Mouse (Mus musculus) heart, adult 18-20 months (tissue): ENCODE data around the gene Exoc4. TPM values are rescaled to one million over a fixed set of nuclear protein-coding genes. Genes with fewer than 3 reads are reported as not detected.

Experiments
- DNase-seq, 2 experiments: peaks; one replicate each; pipeline ENCODE4 v3.0.0; 2021 to 2022; ENCODE audit warnings: mixed read lengths in 1 of 2
- total RNA-seq, 2 experiments: library from RNA; stranded (reverse); gene quantifications; 2 replicates each; pipeline ENCODE4 v1.2.3; 2021

Gene Exoc4
- total RNA-seq, 2 experiments from 2014 or later: 36.7 to 37.1 TPM

DNA sequence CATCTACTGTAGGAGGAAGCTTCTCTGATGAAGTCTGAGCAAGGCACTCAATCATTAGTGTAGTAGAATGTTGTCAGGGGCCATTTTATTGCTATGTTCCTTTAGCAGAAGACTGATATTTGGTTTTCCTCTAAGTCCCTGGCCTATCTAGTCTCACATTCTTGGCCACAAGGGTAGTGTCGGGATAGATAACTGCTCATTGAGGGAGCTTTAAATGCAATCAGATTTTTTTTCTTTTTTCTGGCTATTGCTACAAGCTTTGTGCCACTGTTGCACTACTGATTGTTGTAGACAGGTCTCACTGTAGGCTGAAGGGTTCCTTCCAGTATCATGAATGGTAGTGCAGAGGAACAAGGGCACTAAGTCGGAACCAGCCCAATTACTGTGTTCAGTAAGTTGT, 227.2 kb downstream of the Exoc4 start:
- DNase-seq: no peak

DNA sequence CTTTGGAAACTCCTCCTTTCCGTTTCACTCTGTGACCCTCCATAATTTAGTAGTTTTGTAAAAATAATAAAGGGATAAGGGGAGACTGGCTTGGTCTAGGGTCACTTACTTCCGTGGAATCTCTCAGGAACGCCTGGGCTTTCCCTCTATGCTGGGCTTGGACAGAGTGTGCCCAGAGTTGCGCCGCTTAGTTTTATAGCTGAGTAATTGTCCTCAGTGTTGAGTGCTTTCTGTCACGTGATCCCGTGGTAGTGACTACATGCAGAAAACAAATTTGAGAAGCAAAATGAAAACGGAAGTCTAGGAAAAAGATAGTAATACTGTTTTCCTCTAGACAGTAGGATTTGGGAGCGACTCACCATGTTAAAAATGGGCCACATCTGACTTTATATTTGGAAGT, 235.7 kb downstream of the Exoc4 start:
- DNase-seq: peak in 1 of 2 experiments; percentile 7

DNA sequence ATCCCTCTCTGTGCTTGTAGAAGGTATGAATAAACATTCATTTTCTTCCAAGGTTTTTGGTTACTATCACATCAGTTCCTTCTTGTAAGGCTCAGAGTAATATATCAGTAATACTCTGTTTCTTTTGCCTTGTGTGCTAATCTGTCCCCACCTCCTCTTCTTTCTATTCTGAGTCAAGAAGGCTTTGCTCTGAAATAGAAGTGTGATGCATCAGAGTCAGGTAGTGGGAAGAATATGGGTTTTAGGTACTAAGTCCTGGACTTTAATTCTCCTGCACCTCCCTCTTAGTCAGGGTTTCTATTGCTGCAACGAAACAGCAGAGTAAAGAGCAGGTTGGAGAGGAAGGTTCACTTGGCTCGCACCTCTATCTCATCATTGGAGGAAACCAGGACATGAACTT, 240.9 kb downstream of the Exoc4 start:
- DNase-seq: no peak

DNA sequence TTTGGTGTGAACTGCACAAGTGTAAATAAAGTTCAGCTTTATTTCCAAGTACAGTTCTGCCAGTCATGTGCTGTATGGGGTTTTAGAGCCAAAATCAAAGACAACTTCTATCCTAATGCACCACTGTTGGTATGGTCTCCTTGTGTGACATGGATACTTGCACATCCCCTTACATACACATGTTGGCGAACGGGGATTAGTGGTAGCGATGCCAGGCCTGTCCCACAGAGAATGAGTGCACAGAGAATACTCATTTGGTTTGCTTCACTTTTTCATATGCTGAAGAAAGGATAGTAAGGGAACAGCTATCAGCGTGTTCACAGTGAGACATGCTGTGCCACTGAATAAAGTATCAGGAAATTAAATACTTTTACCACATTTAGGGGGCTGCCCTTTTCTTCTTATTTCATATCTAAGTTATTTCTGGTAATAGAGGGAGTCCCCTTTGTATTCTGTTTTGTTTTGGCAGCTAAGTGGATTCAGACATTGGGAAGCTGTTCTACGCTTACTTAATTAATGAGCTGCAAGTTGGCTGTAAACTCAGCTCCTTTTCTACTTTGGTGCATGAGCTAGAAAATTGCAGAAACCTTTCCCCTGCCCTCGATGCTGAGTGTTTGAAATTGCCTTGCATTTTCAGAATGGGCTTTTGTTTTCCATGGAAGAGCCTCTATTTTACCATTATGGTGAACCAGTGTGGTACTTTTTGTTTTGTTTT, 247.4 kb downstream of the Exoc4 start:
- DNase-seq: no peak

- DNase-seq: no peak
Observed at GRCm38 (mm10) chr6:33497348-33497747, 248.5 kb downstream of the Exoc4 start.

DNA sequence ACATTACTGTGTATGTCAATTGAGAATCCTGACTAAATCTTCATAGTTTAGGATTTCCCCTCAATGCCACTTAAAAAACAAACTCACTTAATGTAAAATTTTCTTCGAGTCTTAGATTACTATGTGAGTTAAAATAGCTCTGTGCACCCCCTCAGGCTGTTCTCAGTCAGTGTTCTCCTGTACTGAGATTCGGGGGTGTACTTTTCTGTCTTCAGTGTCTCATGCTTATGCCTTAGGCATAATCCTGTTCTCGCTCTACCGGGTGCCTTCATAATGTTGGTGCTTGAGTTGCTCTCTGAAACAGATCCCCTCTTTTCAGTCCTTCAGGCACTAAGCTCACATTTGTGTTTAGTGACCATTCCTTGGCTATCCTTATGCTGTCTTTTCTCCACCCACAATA, 253.5 kb downstream of the Exoc4 start:
- no peak for DNase-seq

DNA sequence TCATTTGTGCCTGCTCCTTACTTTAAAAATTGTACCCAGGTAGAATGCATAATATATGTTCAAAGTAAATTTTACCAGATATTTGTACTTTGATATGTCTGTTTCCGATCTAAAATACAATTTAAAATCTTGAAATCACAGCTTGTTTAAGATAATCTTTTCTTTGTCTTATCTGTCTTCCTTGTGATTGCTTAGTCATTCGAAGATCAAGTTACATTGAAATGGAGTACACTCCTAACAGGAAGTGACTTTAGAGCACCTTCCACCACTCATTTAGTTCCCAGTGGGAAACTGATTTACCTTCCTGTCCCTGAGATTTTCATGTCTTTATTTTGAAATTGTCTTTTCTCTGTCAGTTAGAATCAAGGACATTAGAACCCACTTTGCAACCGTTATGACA, 254.5 kb downstream of the Exoc4 start:
- no peak for DNase-seq

- DNase-seq: no peak
Observed at GRCm38 (mm10) chr6:33507134-33507533, 258.2 kb downstream of the Exoc4 start.

DNA sequence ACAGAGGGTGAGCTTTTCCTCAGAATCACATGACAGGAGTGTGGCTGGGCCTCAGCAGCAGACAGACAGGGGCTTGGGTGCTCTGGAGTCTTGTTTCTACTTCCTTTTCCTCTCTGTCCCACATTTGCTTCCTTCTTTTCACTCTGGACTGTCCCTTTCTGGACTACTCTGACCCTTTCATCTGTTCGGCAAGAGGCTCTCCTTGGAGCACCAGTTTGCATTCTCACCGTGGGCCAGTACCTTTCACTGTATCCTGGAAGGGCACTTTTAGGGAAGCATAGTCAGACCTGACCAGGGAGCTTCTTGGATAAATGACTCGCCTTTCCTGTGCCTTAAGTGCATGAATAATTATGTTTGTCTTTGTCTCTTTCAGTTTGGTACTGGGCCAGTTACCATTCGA, 266.5 kb downstream of the Exoc4 start:
- peak; percentile 10 to 15 for DNase-seq

DNA sequence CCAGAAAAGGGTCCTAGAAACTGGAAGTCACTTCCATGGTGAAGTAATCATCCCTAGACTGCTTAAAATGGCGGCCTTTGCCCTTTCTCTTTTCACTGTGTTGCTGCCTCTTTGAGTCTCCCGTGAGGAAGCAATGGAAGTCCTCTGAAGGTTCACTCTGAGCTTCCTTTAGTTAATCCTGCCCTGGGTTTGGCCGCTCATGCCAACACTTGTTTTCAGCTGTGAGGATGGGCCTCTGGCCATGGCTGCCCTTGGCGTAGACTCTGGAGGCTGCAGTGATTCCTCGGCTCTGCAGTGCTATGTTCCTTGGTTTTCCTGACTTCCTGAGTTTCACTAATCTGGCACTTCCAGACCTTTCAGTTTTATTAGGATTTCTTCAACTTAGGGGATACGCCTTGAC, 267.9 kb downstream of the Exoc4 start:
- peak; percentile 27 to 45 for DNase-seq

DNA sequence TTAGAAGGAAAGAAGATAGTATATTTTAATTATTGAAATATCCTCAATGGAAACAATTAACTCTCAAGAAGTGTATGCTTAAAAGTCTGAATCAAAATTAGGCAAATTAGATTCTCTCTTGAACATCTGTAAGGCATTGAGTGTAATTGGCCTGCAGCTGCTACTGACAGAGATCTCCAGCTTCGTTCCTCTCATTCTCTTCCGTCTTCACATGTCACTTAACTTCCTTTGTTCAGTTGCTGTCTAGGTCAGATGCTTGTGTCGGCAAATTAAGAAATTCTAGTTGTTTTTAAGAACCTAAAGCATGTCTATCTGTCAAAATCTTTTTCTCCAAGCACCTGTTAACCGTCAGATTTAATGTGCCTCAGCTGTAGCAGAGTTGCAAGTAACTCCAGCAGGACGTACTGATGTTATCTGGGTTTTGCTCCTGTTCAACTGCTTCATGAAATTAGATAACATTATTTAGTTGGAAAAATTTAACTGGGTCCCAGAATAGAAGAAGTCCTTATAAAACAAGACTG, 269.1 kb downstream of the Exoc4 start:
- no peak for DNase-seq

DNA sequence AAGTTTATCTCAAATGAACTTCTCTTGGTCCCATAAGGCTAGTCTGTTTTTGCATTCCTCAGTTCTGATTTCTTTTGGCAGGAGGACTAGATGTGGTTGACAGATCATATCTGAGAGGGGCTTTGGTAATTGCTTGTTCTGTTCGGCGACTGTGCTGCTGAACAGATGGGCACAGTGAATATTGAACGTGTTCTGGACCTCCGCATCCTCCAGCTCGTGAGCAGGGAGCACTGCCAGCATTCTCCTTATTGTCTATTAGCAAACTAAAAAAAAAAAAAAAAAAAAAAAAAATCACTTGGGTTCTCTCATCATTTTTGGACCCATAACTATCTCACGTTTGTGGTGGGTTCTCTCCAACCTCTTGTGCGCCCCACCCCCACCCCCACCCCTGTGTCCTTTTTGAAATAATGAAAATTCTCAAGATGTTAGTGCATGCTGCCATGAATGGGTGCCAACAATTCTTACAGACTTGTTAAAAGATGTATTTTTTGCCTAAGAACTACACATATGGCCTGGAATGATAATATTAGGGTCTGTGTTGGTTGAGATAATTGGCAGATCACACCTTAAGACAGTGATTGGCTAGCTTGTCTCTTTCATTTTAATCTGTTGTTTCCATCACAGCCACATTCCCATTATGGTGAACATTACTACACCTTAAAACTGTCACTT, 276.9 kb downstream of the Exoc4 start:
- DNase-seq: no peak

DNA sequence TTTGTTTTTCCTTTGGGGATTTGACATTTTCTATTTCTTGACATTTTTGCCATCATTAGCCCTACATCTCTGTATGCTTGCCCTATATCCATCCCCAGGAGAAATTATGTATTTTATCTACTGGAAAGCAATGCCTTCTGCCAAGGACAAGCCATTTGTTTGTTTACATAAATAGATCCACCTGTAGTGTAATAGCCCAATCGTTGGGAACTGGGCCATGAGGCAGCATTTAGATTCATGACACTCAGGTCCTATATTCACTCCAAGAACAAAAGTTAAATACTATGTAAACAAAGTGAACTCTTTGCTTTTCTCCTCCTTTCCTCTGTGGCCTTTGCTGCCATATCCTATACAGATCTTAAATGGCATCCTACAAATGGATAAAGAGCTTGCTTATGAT, 291.5 kb downstream of the Exoc4 start:
- DNase-seq: no peak

- DNase-seq: no peak
Observed at GRCm38 (mm10) chr6:33542712-33543111, 293.8 kb downstream of the Exoc4 start.

GRCm38 (mm10) chr6:33551934-33552333, 303.0 kb downstream of the Exoc4 start:
- peak in 1 of 2 experiments; percentile 4 for DNase-seq

DNA sequence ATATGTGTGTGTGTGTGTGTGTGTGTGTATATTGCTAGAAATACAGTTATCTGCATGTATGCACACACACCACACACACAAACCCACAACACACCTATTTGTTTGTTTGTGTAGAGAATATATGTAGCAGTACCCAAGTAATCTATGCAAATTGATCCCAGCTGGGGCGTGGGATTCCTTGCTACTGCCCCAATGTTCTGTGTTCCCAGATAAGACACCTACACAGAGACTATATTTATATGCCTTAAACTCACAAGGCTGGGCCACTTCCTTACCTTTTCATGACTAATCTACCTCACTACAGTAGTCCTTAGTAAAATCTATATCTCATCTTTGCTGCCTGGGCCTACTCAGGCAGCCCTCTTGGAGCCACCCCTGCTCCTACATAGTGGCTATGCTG, 312.0 kb downstream of the Exoc4 start:
- no peak for DNase-seq

- DNase-seq: no peak
Observed at GRCm38 (mm10) chr6:33561911-33562310, 313.0 kb downstream of the Exoc4 start.

- DNase-seq: no peak
Observed at GRCm38 (mm10) chr6:33575947-33576346, 327.1 kb downstream of the Exoc4 start.

- no peak for DNase-seq
Observed at GRCm38 (mm10) chr6:33608469-33608868, 359.6 kb downstream of the Exoc4 start.

DNA sequence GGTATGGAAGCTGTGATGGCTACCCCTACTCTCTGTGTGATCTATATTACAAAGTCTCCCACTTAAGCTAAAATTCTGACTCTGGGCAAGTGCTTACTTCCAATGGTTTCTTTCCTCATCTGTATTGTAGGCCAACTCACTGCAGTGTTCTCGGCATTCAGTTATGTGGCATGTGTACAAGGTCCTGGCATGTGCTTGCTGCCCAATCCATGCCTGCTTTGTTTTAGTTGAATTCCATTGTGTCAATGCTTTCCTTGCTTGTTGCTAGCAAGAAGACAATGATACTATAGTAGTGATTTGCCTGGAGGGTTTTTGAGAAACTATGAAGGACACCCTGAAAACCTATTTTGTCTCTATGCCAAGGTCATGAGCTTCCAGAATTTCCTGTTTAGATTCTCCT, 365.1 kb downstream of the Exoc4 start:
- no peak for DNase-seq

DNA sequence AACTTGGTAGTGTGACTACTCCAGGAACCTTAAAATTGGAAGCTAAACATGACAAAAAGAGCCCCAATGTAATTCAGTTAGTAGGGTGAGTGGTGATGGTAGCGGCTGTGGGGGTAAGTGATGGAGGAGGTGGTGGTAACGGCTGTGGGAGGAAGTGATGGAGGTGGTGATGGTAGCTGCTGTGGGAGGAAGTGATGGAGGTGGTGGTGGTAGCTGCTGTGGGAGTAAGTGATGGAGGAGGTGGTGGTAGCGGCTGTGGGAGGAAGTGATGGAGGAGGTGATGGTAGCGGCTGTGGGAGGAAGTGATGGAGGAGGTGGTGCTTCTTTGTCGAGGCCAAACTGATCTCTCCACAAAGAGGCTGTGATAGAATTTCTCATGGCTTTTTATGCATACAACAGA, 369.7 kb downstream of the Exoc4 start:
- no peak for DNase-seq

GRCm38 (mm10) chr6:33620701-33621100, 371.8 kb downstream of the Exoc4 start:
- no peak for DNase-seq

- DNase-seq: no peak
Observed at GRCm38 (mm10) chr6:33625931-33626330, 377.0 kb downstream of the Exoc4 start.

DNA sequence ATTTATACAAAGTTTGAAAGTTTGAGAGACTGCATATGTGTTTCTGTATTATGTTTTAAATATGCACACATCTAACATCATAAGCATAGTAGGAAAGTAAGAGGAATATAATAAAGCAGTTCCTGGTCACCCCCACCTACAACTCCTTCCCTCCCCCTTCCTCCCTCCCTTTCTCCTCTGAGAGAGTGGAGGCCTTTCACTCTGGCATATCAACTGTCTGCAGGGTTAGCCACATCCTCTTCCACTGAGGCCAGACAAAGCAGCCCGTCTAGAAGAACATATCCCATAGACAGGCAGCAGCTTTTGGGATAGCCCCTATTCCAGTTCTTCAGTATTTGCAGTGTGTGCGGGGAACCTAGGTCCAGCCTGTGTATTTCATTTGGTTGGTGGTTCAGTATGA, 382.2 kb downstream of the Exoc4 start:
- no peak for DNase-seq
